Mouse (Mus musculus) forebrain, postnatal 0 days (tissue): ENCODE data around the gene Tmem238l. TPM values are rescaled to one million over a fixed set of nuclear protein-coding genes. Genes with fewer than 3 reads are reported as not detected.

Source experiments
- ATAC-seq: fragments of 200-750 bp; cut with Nextera tagmentation; 2 replicates; pipeline ENCODE4 v1.8.0; 2017; ENCODE audit warnings: mild to moderate bottlenecking, moderate library complexity
- DNase-seq: peaks from one replicate; pipeline ENCODE4 v3.0.0-alpha.2; 2015
- H3K27ac ChIP-seq: fragments of 300-500 bp; sonication (generic); 2 replicates; pipeline ENCODE4 v1.5.1; 2014; ENCODE audit warnings: low read depth, mild to moderate bottlenecking, antibody characterized with exemption, low read length, moderate library complexity, mixed read lengths
- H3K27me3 ChIP-seq: fragments of 300-500 bp; sonication (generic); 2 replicates; pipeline ENCODE4 v1.6.1; 2014; ENCODE audit warnings: mild to moderate bottlenecking, low read length, mixed read lengths; ENCODE audit not compliant: insufficient read depth
- H3K36me3 ChIP-seq: fragments of 300-500 bp; sonication (generic); 2 replicates; pipeline ENCODE4 v1.6.1; 2014; ENCODE audit warnings: mild to moderate bottlenecking, moderate library complexity; ENCODE audit not compliant: insufficient read depth
- H3K4me1 ChIP-seq: fragments of 300-500 bp; sonication (generic); 2 replicates; pipeline ENCODE4 v1.6.1; 2014; ENCODE audit warnings: antibody characterized with exemption; ENCODE audit not compliant: insufficient read depth
- H3K4me2 ChIP-seq: fragments of 300-500 bp; sonication (generic); 2 replicates; pipeline ENCODE4 v1.6.1; 2014; ENCODE audit warnings: low read depth, mild to moderate bottlenecking, moderate library complexity
- H3K4me3 ChIP-seq: fragments of 300-500 bp; sonication (generic); 2 replicates; pipeline ENCODE4 v1.5.1; 2014; ENCODE audit warnings: low read depth, low read length, mixed read lengths
- H3K9ac ChIP-seq: fragments of 300-500 bp; sonication (generic); 2 replicates; pipeline ENCODE4 v1.6.1; 2014; ENCODE audit warnings: mild to moderate bottlenecking
- H3K9me3 ChIP-seq: fragments of 300-500 bp; sonication (generic); 2 replicates; pipeline ENCODE4 v1.6.1; 2016; ENCODE audit warnings: low read length
- CTCF ChIP-seq: sonication (generic); IDR thresholded peaks from 2 replicates; pipeline ENCODE4 v1.5.1; 2016; ENCODE audit warnings: antibody characterized with exemption, control low read depth, low read depth
- WGBS: fragments of 180-500 bp; shearing (Covaris S2); extraction: QIAGEN DNeasy Blood & Tissue Kit; methylation state at CpG from one replicate; pipeline ENCODE4 v1.1.7; 2014; 5-methylcytosine and 5-hydroxymethylcytosine counted together
- polyA plus RNA-seq: library from polyadenylated mRNA; unstranded; fragments of >200 nt; fragmentation: Nextera tagmentation; extraction: Ambion mirVana; gene quantifications from 2 replicates; pipeline ENCODE4 v1.2.1, GENCODE M21; 2015
- total RNA-seq: library from RNA; depleted of rRNA; stranded (reverse); fragments of >200 nt; gene quantifications from 2 replicates; pipeline ENCODE4 v1.2.3, GENCODE M21; 2014; rRNA removed

The Tmem238l gene
- total and polyA plus RNA-seq, 2 experiments from 2014 or later: not detected

DNA sequence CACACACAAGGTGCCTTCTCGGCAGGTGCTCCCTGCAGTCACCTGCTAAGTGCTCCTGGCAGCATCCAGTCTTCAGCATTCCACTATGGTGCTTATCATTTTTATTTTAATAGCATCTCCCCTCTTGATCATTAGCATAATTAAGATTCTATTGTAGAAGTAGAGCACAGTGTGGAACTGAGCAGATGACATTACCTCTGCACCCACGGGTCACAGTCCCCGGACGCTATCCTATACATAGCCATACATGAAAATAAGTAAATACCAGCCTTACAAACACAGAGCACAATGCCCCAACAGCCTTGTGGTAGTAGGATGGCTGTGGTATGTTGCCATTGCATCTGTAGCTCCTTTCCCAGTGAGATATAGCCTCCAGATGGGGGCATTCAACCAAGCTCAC is 52.1 kb downstream of the Tmem238l start:
- H3K4me3 ChIP-seq: no peak overlapping the region
- no peaks in the 10 kb centered on the region for H3K27me3 ChIP-seq
- DNase-seq (no peak), ATAC-seq (no peak)
- no peak overlapping the region for H3K4me2 ChIP-seq
- no peaks in the 10 kb centered on the region for H3K4me1 ChIP-seq
- no peak for TF ChIP-seq CTCF
- WGBS: 89% methylated on average over 4 of the region's 4 CpGs
- H3K9me3 ChIP-seq: no peaks in the 10 kb centered on the region
- H3K27ac ChIP-seq: no peak overlapping the region
- H3K36me3 ChIP-seq: no peaks in the 10 kb centered on the region
- no peak overlapping the region for H3K9ac ChIP-seq

DNA sequence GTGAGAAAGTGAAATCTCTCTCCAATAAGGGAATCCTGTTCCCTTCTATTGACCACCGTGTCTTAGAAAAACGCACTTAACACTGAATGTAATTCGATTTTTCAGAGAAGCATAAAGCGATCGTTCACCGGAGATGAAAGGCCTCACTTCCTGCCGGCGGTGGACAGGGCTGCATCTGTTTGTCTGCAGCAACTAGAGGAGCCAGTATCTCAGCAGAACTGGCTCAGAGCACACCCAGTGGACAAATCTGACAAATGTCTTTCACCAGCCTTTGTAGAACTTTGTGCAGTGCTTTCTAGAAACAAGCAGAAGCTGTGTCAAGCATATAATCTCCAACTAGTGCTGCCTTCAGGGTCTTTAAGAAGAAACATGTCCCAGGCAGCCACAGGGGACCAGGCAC is 54.0 kb downstream of the Tmem238l start:
- DNase-seq (peak; percentile 59), ATAC-seq (peak; percentile 88)

DNA sequence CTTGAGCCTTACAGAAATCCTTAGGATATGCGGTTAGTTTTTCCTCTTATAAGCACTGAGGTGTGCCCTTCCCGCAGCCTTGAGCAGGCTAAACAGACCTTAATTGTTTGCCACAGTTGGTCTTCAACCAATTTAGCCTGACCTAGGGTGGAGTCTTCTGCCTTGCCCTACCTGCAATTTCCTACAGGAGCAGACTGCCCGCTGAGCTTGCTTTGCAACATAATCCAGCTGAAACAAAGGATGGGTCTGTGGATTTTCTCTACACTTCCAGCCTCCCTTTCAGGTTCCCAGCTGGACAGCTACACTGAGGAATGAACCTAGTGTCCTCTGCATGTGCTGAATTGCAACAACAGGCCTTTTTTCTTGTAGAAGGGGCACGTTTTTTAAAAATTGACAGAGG is 55.2 kb downstream of the Tmem238l start:
- Histone ChIP-seq H3K9me3 (no peaks in the 10 kb centered on the region), H3K4me1 (no peaks in the 10 kb centered on the region), H3K4me3 (no peak overlapping the region), H3K36me3 (no peaks in the 10 kb centered on the region), H3K4me2 (no peak overlapping the region), H3K27me3 (no peaks in the 10 kb centered on the region), H3K27ac (no peak overlapping the region), H3K9ac (no peak overlapping the region)
- 29% methylated on average over 4 of the region's 4 CpGs for WGBS
- ATAC-seq (no peak), DNase-seq (no peak)
- TF ChIP-seq CTCF: no peak

More for the DNA sequence above, 54.0 kb downstream of the Tmem238l start:
- Histone ChIP-seq H3K27ac (no peak overlapping the region), H3K36me3 (no peaks in the 10 kb centered on the region), H3K9me3 (no peaks in the 10 kb centered on the region), H3K4me3 (no peak overlapping the region), H3K27me3 (no peaks in the 10 kb centered on the region), H3K4me2 (no peak overlapping the region), H3K4me1 (no peaks in the 10 kb centered on the region), H3K9ac (0 out of 2 replicates have a peak overlapping the region, but pooled peaks have one; percentile 6)
- WGBS: 6% methylated on average over 8 of the region's 8 CpGs
- peak; percentile 55 for TF ChIP-seq CTCF

Other genes starting within 250 kb of the Tmem238l start
- 0.19 and 0.46 TPM in 2 replicates for gene Pirt, start 44.7 kb upstream of the Tmem238l start, total RNA-seq
- gene Pirt, start 44.7 kb upstream of the Tmem238l start, polyA plus RNA-seq: 0.06 and 0.10 TPM in 2 replicates
- not detected in 2 replicates for gene Tmem220, start 68.5 kb downstream of the Tmem238l start, total RNA-seq
- gene Tmem220, start 68.5 kb downstream of the Tmem238l start, polyA plus RNA-seq: 0.36 and 0.77 TPM in 2 replicates
- 22.2 and 23.2 TPM in 2 replicates for gene Adprm, start 96.0 kb downstream of the Tmem238l start, total RNA-seq
- gene Adprm, start 96.0 kb downstream of the Tmem238l start, polyA plus RNA-seq: 24.6 and 26.3 TPM in 2 replicates
- 16.0 and 18.3 TPM in 2 replicates for gene Sco1, start 96.0 kb downstream of the Tmem238l start, total RNA-seq
- gene Sco1, start 96.0 kb downstream of the Tmem238l start, polyA plus RNA-seq: 11.9 and 13.9 TPM in 2 replicates
- gene Myh3, start 121.7 kb downstream of the Tmem238l start, total RNA-seq: 0.24 and 0.54 TPM in 2 replicates
- 0.15 and 0.24 TPM in 2 replicates for gene Myh3, start 121.7 kb downstream of the Tmem238l start, polyA plus RNA-seq
- 0.31 and 0.33 TPM in 2 replicates for gene Myh2, start 214.4 kb downstream of the Tmem238l start, total RNA-seq
- 0.14 and 0.18 TPM in 2 replicates for gene Myh2, start 214.4 kb downstream of the Tmem238l start, polyA plus RNA-seq
- 0.23 and 0.24 TPM in 2 replicates for gene Myh1, start 243.4 kb downstream of the Tmem238l start, total RNA-seq
- gene Myh1, start 243.4 kb downstream of the Tmem238l start, polyA plus RNA-seq: 0.10 and 0.12 TPM in 2 replicates